ENCODE assay signal across 9 mouse cellular contexts in genomic region chr7:113653130-113653529, GRCm38 (mm10).
DNase-seq lines count a peak whose midpoint lies in the region; ATAC-seq and TF ChIP-seq lines count a peak whose summit lies in the region.
"Had no signal": no experiment of that assay in that cellular context is flagged by ENCODE, and none has a peak within 500 bp of the region (broad histone marks: within the 10 kb centered on the region; RNA-seq: fewer than 3 reads in every experiment).

No protein-coding gene starts in this region.

- ATAC-seq in liver, embryonic 11.5 days (replicated peaks; ENCODE audit: low FRiP score) = no peak

- TF ChIP-seq POLR2A in liver, adult 2 months (IDR thresholded peaks at IDR 0.05; ENCODE audit: extremely low read depth, insufficient read depth, low read length) = no peak

- H3K9me3 ChIP-seq in liver, embryonic 11.5 days (ENCODE audit: control insufficient read depth, low read length) = no peaks in the 10 kb centered on the region
- no peaks in the 10 kb centered on the region for H3K9me3 ChIP-seq in embryonic facial prominence, embryonic 10.5 days

- no peaks in the 10 kb centered on the region for H3K4me1 ChIP-seq in liver, adult 2 months (ENCODE audit: control insufficient read depth, insufficient read depth, low read length)
- H3K4me1 ChIP-seq in liver, embryonic 11.5 days (replicated peaks; ENCODE audit: control insufficient read depth, insufficient read depth, low read length) = no peaks in the 10 kb centered on the region
- no peaks in the 10 kb centered on the region for H3K4me1 ChIP-seq in embryonic facial prominence, embryonic 10.5 days

- WGBS in liver, adult 2 months = 29% methylated on average over 5 of the region's 5 CpGs
- 27% methylated on average over 5 of the region's 5 CpGs for WGBS in liver, embryonic 11.5 days
- 27% methylated on average over 5 of the region's 5 CpGs for WGBS in embryonic facial prominence, embryonic 10.5 days

- no peaks in the 10 kb centered on the region for H3K27me3 ChIP-seq in liver, adult 2 months (ENCODE audit: control insufficient read depth, insufficient read depth, low read length)
- no peaks in the 10 kb centered on the region for H3K27me3 ChIP-seq in liver, embryonic 11.5 days (replicated peaks; ENCODE audit: control insufficient read depth, insufficient read depth, low read length)
- H3K27me3 ChIP-seq in embryonic facial prominence, embryonic 10.5 days (replicated peaks; ENCODE audit: low read depth, poor library complexity, severe bottlenecking) = no peaks in the 10 kb centered on the region

- H3K4me2 ChIP-seq in liver, embryonic 11.5 days = no peak overlapping the region

- H3K27ac ChIP-seq in liver, adult 2 months (replicated peaks; ENCODE audit: insufficient read depth, low read depth, low read length) = no peak overlapping the region
- H3K27ac ChIP-seq in liver, embryonic 11.5 days (ENCODE audit: low read depth, low read length) = no peak overlapping the region
- no peak overlapping the region for H3K27ac ChIP-seq in embryonic facial prominence, embryonic 10.5 days (replicated peaks)
- H3K27ac ChIP-seq: macrophage had no signal

- H3K4me3 ChIP-seq in liver, adult 2 months (ENCODE audit: insufficient read depth, low read depth, low read length) = no peak overlapping the region
- no peak overlapping the region for H3K4me3 ChIP-seq in liver, embryonic 11.5 days (ENCODE audit: low read depth, low read length)
- H3K4me3 ChIP-seq in embryonic facial prominence, embryonic 10.5 days = no peak overlapping the region

- DNase-seq in adrenal gland, adult (ENCODE audit: inconsistent age in 2 of 2, low spot score in 1 of 2) = peak; percentile 16 to 69
- DNase-seq in adrenal gland, postnatal 4 days (ENCODE audit: low spot score in 2 of 2) = no peak
- no peak for DNase-seq in liver, adult 2 months (ENCODE audit: extremely low read depth, low read depth, low spot score)
- DNase-seq in liver, embryonic 11.5 days (ENCODE audit: low spot score) = no peak
- DNase-seq in adrenal gland, postnatal 36 days = peak; percentile 51 to 52
- peak; percentile 62 for DNase-seq in embryonic facial prominence, embryonic 10.5 days (ENCODE audit: low spot score)
- DNase-seq in layer of hippocampus, postnatal 14 days (ENCODE audit: low spot score in 2 of 2) = peak; percentile 17 to 31
- DNase-seq in retina, postnatal 1 day = peak; percentile 65

- no peaks in the 10 kb centered on the region for H3K36me3 ChIP-seq in liver, adult 2 months (ENCODE audit: control insufficient read depth, insufficient read depth, low read length)
- H3K36me3 ChIP-seq in liver, embryonic 11.5 days (ENCODE audit: control insufficient read depth, insufficient read depth, low read length) = no peaks in the 10 kb centered on the region
- H3K36me3 ChIP-seq in embryonic facial prominence, embryonic 10.5 days (replicated peaks) = no peaks in the 10 kb centered on the region

- no peaks in the 10 kb centered on the region for H3K79me2 ChIP-seq in liver, adult 2 months (ENCODE audit: control insufficient read depth, insufficient read depth, low read length)

- H3K9ac ChIP-seq in liver, adult 2 months (ENCODE audit: low read depth, low read length) = no peak overlapping the region
- H3K9ac ChIP-seq in liver, embryonic 11.5 days (ENCODE audit: low read depth, low read length) = no peak overlapping the region

- TF ChIP-seq CTCF in liver, adult 2 months (IDR thresholded peaks at IDR 0.05; ENCODE audit: low read depth, low read length) = peak; percentile 73

Comparison
In these comparisons a context has a peak if more than half of its experiments do, and no peak if none do; other contexts are left out.
1. DNase-seq: peak in adrenal gland, adult (2 of 2), adrenal gland, postnatal 36 days (2 of 2), embryonic facial prominence, embryonic 10.5 days (single experiment), layer of hippocampus, postnatal 14 days (2 of 2) and retina, postnatal 1 day (single experiment); none in adrenal gland, postnatal 4 days (0 of 2), liver, adult 2 months (single experiment) and liver, embryonic 11.5 days (single experiment).